Mouse (Mus musculus): ENCODE data around the gene Pla2g15. TPM values are rescaled to one million over a fixed set of nuclear protein-coding genes. Genes with fewer than 3 reads are reported as not detected.

Pla2g15 gene
- polyA plus RNA-seq, 1 experiment from 2014 or later, result 6.5 TPM

DNA sequence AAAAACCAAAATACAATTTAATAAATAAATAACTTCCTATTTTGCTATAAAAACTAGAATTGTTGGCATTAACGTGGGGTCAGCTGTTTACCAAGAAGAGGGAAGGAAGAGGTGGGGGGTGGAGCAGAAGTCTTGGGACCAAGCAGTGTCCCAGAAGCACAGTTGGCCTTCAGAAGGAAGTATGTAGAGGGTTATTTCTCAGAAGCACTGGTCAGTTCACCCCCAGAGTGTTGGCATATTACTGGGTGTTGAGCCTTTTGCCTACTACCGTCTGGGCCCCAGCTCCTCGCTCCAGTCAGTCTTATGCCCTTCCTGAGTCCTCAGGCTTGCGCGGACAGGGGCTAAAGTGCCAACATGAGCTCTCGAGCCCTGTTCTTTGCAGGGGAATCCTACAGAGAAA, 1.2 kb upstream of the Pla2g15 start:
- no peak for ATAC-seq (ENCODE audit: low FRiP score, low TSS enrichment)
- Histone ChIP-seq H3K36me3 (ENCODE audit: control insufficient read depth, insufficient read depth, low read length) (0 out of 2 replicates have a peak, but pooled peaks cover 3% of the 10 kb centered on the region), H3K4me1 (ENCODE audit: control insufficient read depth, insufficient read depth, low read length) (peaks cover 7% of the 10 kb centered on the region), H3K4me2 (ENCODE audit: low read length) (no peak overlapping the region), H3K4me3 (replicated peaks; ENCODE audit: low read depth, low read length) (no peak overlapping the region), H3K9ac (replicated peaks; ENCODE audit: low read length) (no peak overlapping the region), H3K27me3 (ENCODE audit: control insufficient read depth, insufficient read depth, low read length) (no peaks in the 10 kb centered on the region), H3K27ac (replicated peaks; ENCODE audit: low read depth, low read length) (no peak overlapping the region), H3K9me3 (ENCODE audit: control insufficient read depth, low read length) (no peaks in the 10 kb centered on the region)
- WGBS, result 91% methylated on average over 6 of the region's 6 CpGs
- DNase-seq, result no peak

DNA sequence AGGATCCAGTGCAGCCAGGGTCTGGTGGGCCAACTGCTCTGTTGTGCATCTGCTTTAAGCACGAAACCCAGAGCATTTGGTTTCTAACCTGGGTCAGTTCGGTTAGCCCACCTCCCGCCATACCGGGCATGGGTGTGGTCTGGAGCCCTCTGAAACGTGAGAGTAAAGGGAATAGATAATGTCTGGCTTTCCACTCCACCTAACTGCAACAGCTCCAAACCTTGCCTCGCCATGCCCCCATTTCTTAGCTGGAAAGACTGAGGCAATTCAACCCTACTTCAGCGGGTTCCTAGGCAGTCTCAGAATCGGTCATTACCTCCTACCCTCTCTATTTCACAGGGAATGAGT, 428 bp downstream of the Pla2g15 start:
- Histone ChIP-seq H3K4me1 (ENCODE audit: control insufficient read depth, insufficient read depth, low read length) (peaks cover 7% of the 10 kb centered on the region), H3K9ac (replicated peaks; ENCODE audit: low read length) (peak overlapping the region; percentile 84), H3K4me3 (replicated peaks; ENCODE audit: low read depth, low read length) (peak overlapping the region; percentile 87), H3K4me2 (ENCODE audit: low read length) (peak overlapping the region; percentile 74), H3K9me3 (ENCODE audit: control insufficient read depth, low read length) (no peaks in the 10 kb centered on the region), H3K36me3 (ENCODE audit: control insufficient read depth, insufficient read depth, low read length) (peaks cover 14% of the 10 kb centered on the region; the same call in 1 of the 2 replicates), H3K27ac (replicated peaks; ENCODE audit: low read depth, low read length) (peak overlapping the region; percentile 70; the same call in 1 of the 2 replicates), H3K27me3 (ENCODE audit: control insufficient read depth, insufficient read depth, low read length) (no peaks in the 10 kb centered on the region)
- DNase-seq (no peak), ATAC-seq (ENCODE audit: low FRiP score, low TSS enrichment) (no peak)
- WGBS, result 18% methylated on average over 8 of the region's 8 CpGs

DNA sequence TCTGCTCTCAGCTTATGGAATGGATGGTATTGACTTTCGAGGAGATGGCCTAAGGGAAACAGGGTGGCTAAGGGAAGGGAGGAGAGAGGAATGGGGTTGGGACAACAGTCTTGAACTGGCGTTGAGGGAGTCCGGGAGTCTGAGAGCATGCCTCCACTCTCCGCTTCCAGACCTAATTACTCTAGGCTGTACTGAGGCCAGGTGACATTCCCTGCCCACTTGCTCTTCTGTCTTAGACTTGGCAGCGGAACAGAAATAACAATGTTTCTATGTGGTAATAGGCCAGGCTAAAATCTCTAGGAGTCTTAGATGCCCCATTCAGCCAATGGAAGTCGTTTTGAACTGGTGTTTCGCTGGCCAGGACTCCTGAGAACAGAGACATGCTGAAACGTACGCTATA, 842 bp downstream of the Pla2g15 start:
- H3K27ac ChIP-seq (replicated peaks; ENCODE audit: low read depth, low read length), result no peak overlapping the region
- peak overlapping the region; percentile 87 for H3K4me3 ChIP-seq (replicated peaks; ENCODE audit: low read depth, low read length)
- ATAC-seq (ENCODE audit: low FRiP score, low TSS enrichment) (no peak), DNase-seq (no peak)
- peaks cover 7% of the 10 kb centered on the region for H3K4me1 ChIP-seq (ENCODE audit: control insufficient read depth, insufficient read depth, low read length)
- no peaks in the 10 kb centered on the region for H3K9me3 ChIP-seq (ENCODE audit: control insufficient read depth, low read length)
- H3K9ac ChIP-seq (replicated peaks; ENCODE audit: low read length), result peak overlapping the region; percentile 84
- peaks cover 17% of the 10 kb centered on the region; the same call in 1 of the 2 replicates for H3K36me3 ChIP-seq (ENCODE audit: control insufficient read depth, insufficient read depth, low read length)
- no peaks in the 10 kb centered on the region for H3K27me3 ChIP-seq (ENCODE audit: control insufficient read depth, insufficient read depth, low read length)
- WGBS, result 91% methylated on average over 9 of the region's 9 CpGs
- peak overlapping the region; percentile 74 for H3K4me2 ChIP-seq (ENCODE audit: low read length)

DNA sequence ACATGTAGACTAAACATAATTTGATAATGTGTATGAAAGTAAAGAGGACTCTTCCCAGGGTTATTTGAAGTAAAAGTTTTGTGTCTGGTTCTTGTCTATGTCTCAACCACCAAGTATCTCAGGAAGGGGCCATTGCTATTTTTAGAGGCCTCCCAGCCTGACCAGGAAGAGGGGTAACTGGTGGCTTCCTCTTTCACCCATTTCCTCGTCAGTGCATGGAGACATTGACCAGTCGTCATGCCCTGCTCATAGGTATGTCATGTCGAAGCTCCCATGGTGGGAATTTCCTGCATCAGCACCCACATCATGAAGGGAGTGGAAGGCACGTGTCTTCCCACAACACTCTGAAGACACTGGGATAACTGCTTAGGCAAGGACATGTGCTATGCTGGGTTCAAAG, 2.7 kb downstream of the Pla2g15 start:
- ATAC-seq (ENCODE audit: low FRiP score, low TSS enrichment) (no peak), DNase-seq (no peak)
- H3K4me3 ChIP-seq (replicated peaks; ENCODE audit: low read depth, low read length), result no peak overlapping the region
- no peaks in the 10 kb centered on the region for H3K27me3 ChIP-seq (ENCODE audit: control insufficient read depth, insufficient read depth, low read length)
- peaks cover 20% of the 10 kb centered on the region; the same call in 1 of the 2 replicates for H3K36me3 ChIP-seq (ENCODE audit: control insufficient read depth, insufficient read depth, low read length)
- no peak overlapping the region for H3K27ac ChIP-seq (replicated peaks; ENCODE audit: low read depth, low read length)
- H3K9ac ChIP-seq (replicated peaks; ENCODE audit: low read length), result no peak overlapping the region
- 91% methylated on average over 4 of the region's 4 CpGs for WGBS
- H3K4me2 ChIP-seq (ENCODE audit: low read length), result no peak overlapping the region
- peaks cover 7% of the 10 kb centered on the region for H3K4me1 ChIP-seq (ENCODE audit: control insufficient read depth, insufficient read depth, low read length)
- H3K9me3 ChIP-seq (ENCODE audit: control insufficient read depth, low read length), result no peaks in the 10 kb centered on the region

DNA sequence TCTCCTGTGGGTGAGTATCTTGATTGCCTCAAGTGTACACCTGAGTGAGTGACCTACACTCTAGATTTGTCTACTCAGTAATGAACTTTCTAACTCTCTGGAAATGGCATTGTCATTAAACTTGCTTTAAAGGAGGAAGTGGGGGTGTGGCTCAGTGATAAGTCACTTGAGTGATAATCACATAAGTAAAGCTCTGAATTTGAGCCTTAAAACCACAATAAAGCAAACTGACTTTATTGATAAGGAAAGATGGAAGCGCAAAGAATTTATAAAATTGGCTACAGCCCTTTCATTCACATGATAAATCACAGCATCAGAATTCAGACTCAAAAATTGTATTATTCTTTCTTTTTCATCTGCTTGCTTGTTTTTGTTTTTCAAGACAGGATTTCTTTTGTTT, 7.2 kb downstream of the Pla2g15 start:
- Histone ChIP-seq H3K4me2 (ENCODE audit: low read length) (no peak overlapping the region), H3K27me3 (ENCODE audit: control insufficient read depth, insufficient read depth, low read length) (no peaks in the 10 kb centered on the region), H3K9ac (replicated peaks; ENCODE audit: low read length) (no peak overlapping the region), H3K36me3 (ENCODE audit: control insufficient read depth, insufficient read depth, low read length) (peaks cover 49% of the 10 kb centered on the region), H3K4me1 (ENCODE audit: control insufficient read depth, insufficient read depth, low read length) (no peaks in the 10 kb centered on the region), H3K4me3 (replicated peaks; ENCODE audit: low read depth, low read length) (no peak overlapping the region), H3K27ac (replicated peaks; ENCODE audit: low read depth, low read length) (no peak overlapping the region), H3K9me3 (ENCODE audit: control insufficient read depth, low read length) (no peaks in the 10 kb centered on the region)
- ATAC-seq (ENCODE audit: low FRiP score, low TSS enrichment) (no peak), DNase-seq (no peak)
- WGBS, result 98% methylated on average over 1 of the region's 1 CpGs

DNA sequence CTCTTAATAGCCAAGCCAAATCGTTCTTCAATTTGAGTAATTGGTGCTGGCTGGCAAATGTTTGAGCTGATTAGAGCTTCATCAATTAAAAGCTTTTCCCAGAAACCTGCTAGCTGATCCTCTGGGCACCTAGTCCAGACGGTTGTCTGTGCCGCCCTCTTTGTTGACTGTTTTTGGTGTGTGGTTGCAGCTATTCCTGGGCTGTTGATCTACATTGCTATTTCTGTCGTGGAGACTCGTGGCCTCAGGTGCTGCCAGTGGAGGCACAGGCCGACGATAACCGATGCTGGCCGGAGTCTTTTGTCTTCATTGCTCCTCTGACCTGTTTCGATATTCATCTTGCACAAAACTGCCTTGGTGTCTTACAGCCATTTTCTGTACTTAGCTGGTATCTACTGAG, 8.2 kb downstream of the Pla2g15 start:
- Histone ChIP-seq H3K4me3 (replicated peaks; ENCODE audit: low read depth, low read length) (no peak overlapping the region), H3K36me3 (ENCODE audit: control insufficient read depth, insufficient read depth, low read length) (peaks cover 59% of the 10 kb centered on the region), H3K9me3 (ENCODE audit: control insufficient read depth, low read length) (no peaks in the 10 kb centered on the region), H3K27me3 (ENCODE audit: control insufficient read depth, insufficient read depth, low read length) (no peaks in the 10 kb centered on the region), H3K27ac (replicated peaks; ENCODE audit: low read depth, low read length) (no peak overlapping the region), H3K4me2 (ENCODE audit: low read length) (no peak overlapping the region), H3K9ac (replicated peaks; ENCODE audit: low read length) (no peak overlapping the region), H3K4me1 (ENCODE audit: control insufficient read depth, insufficient read depth, low read length) (no peaks in the 10 kb centered on the region)
- ATAC-seq (ENCODE audit: low FRiP score, low TSS enrichment) (no peak), DNase-seq (no peak)
- 88% methylated on average over 10 of the region's 10 CpGs for WGBS

DNA sequence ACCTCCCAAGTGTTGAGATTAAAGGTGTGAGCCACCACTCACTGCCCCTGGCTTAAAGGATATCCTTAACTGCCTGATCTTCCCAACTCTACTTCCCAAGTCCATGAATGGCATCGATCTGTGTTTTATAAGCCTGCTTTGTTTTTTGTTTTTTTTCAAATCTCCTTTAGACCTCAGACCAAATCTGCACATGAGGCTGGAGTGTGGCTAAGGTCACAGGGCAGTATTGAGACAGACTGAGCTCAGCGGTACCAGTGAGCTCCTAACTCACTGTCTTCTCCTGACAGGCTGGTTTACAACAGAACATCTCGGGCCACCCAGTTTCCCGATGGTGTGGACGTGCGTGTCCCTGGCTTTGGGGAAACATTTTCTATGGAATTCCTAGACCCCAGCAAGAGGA, 9.7 kb downstream of the Pla2g15 start:
- H3K9ac ChIP-seq (replicated peaks; ENCODE audit: low read length), result no peak overlapping the region
- H3K4me2 ChIP-seq (ENCODE audit: low read length), result no peak overlapping the region
- H3K4me1 ChIP-seq (ENCODE audit: control insufficient read depth, insufficient read depth, low read length), result no peaks in the 10 kb centered on the region
- no peak overlapping the region for H3K27ac ChIP-seq (replicated peaks; ENCODE audit: low read depth, low read length)
- no peaks in the 10 kb centered on the region for H3K9me3 ChIP-seq (ENCODE audit: control insufficient read depth, low read length)
- H3K36me3 ChIP-seq (ENCODE audit: control insufficient read depth, insufficient read depth, low read length), result peaks cover 58% of the 10 kb centered on the region
- ATAC-seq (ENCODE audit: low FRiP score, low TSS enrichment) (no peak), DNase-seq (no peak)
- 87% methylated on average over 6 of the region's 6 CpGs for WGBS
- H3K27me3 ChIP-seq (ENCODE audit: control insufficient read depth, insufficient read depth, low read length), result no peaks in the 10 kb centered on the region
- H3K4me3 ChIP-seq (replicated peaks; ENCODE audit: low read depth, low read length), result no peak overlapping the region

DNA sequence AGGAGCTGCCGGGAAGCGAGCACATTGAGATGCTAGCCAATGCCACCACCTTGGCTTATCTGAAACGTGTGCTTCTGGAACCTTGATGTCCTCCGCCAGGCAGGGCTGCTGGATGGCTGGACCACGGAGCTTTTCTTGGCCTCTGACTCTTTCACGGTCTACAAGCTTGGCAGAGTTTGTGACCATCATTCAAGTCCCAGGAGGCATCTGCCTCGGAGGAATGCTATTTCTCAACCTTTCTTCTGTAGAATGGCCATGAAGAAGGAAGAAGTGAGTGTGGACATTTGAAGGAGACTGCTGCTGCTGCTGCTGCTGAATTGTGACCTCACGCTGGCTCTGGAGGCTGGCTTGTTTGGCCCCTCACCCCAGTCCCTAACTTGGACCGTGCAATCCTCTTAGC, 13.1 kb downstream of the Pla2g15 start:
- Histone ChIP-seq H3K4me3 (replicated peaks; ENCODE audit: low read depth, low read length) (no peak overlapping the region), H3K9ac (replicated peaks; ENCODE audit: low read length) (no peak overlapping the region), H3K27me3 (ENCODE audit: control insufficient read depth, insufficient read depth, low read length) (no peaks in the 10 kb centered on the region), H3K4me1 (ENCODE audit: control insufficient read depth, insufficient read depth, low read length) (no peaks in the 10 kb centered on the region), H3K4me2 (ENCODE audit: low read length) (no peak overlapping the region), H3K36me3 (ENCODE audit: control insufficient read depth, insufficient read depth, low read length) (peaks cover 47% of the 10 kb centered on the region), H3K27ac (replicated peaks; ENCODE audit: low read depth, low read length) (no peak overlapping the region), H3K9me3 (ENCODE audit: control insufficient read depth, low read length) (no peaks in the 10 kb centered on the region)
- DNase-seq, result no peak
- ATAC-seq (ENCODE audit: low FRiP score, low TSS enrichment), result no peak
- whole genome bisulfite sequencing, result 93% methylated on average over 9 of the region's 9 CpGs

DNA sequence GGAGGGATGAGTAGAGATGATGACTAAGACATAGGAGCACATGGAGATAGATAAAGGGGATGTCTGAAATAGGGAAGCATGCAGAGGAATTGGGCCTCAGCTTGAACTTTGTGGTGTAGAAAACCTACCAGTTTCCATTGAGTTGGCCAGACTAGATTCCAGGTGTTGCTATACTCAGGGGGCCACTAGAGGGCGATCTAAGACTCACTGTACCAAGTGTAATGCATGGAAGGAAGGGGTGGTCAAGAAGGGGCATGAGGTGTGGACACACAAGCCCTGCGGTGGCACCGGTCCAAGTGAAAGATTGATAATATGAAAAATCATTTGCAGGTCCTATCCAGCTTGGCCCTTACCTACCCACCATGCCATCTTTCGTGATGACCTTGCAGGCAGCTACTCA, 15.3 kb downstream of the Pla2g15 start:
- Histone ChIP-seq H3K4me3 (replicated peaks; ENCODE audit: low read depth, low read length) (no peak overlapping the region), H3K27ac (replicated peaks; ENCODE audit: low read depth, low read length) (no peak overlapping the region), H3K36me3 (ENCODE audit: control insufficient read depth, insufficient read depth, low read length) (peaks cover 35% of the 10 kb centered on the region), H3K9ac (replicated peaks; ENCODE audit: low read length) (no peak overlapping the region), H3K4me2 (ENCODE audit: low read length) (no peak overlapping the region), H3K4me1 (ENCODE audit: control insufficient read depth, insufficient read depth, low read length) (peaks cover 8% of the 10 kb centered on the region), H3K27me3 (ENCODE audit: control insufficient read depth, insufficient read depth, low read length) (no peaks in the 10 kb centered on the region), H3K9me3 (ENCODE audit: control insufficient read depth, low read length) (no peaks in the 10 kb centered on the region)
- DNase-seq (peak; percentile 79), ATAC-seq (ENCODE audit: low FRiP score, low TSS enrichment) (no peak)
- 47% methylated on average over 4 of the region's 4 CpGs for WGBS

All from midbrain, embryonic 14.5 days (tissue).